ENCODE assay signal across 28 mouse cellular contexts in the genomic region with DNA sequence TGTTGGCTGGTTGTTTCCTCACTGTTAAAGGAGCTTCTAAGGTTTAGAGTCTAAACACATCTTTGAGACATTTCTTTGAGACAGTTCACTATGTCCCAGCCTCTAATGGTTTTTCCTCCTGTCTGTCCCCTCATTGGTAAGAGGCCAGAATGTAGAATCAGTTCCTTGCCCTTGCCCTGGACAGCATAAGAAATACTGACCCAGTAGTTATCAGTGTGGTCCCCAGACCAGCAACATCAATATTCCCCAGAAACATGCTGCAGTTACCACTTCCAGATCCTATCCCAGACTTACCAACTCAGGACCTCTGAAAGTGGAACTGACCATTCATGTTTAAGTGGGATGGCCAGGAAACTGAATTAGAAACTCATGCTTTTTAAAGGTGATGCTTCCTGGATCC. TPM values are rescaled to one million over a fixed set of nuclear protein-coding genes. Genes with fewer than 3 reads are reported as not detected.
"Had no signal": no experiment of that assay in that cellular context is flagged by ENCODE, and none has a peak within 500 bp of the region (broad histone marks: within the 10 kb centered on the region; RNA-seq: fewer than 3 reads in every experiment).

No protein-coding gene starts in this region.

- ATAC-seq: intestine, postnatal 0 days; liver, postnatal 0 days; midbrain, embryonic 15.5 days had no signal

- H3K27me3 ChIP-seq: lung, embryonic 15.5 days; midbrain, embryonic 12.5 days; midbrain, embryonic 15.5 days had no signal

- H3K4me3 ChIP-seq: layer of hippocampus, adult 2 months; lung, embryonic 15.5 days; midbrain, embryonic 12.5 days; midbrain, embryonic 15.5 days had no signal

- H3K36me3 ChIP-seq: lung, embryonic 15.5 days; midbrain, embryonic 12.5 days; midbrain, embryonic 15.5 days had no signal

- H3K9me3 ChIP-seq: lung, embryonic 15.5 days; midbrain, embryonic 12.5 days; midbrain, embryonic 15.5 days had no signal

- H3K4me2 ChIP-seq: liver, embryonic 11.5 days; lung, embryonic 15.5 days; midbrain, embryonic 12.5 days; midbrain, embryonic 15.5 days had no signal

- DNase-seq: kidney, adult 2 months; kidney, postnatal 25 days; layer of hippocampus, adult 9-11 months; liver, postnatal 0 days; lung, postnatal 4 days; thymus, adult 2 months; thymus, postnatal 25 days had no signal

- H3K4me1 ChIP-seq: lung, embryonic 15.5 days; midbrain, embryonic 12.5 days; midbrain, embryonic 15.5 days had no signal

- H3K9ac ChIP-seq: liver, embryonic 14.5 days; liver, postnatal 0 days; lung, embryonic 15.5 days; midbrain, embryonic 12.5 days; midbrain, embryonic 15.5 days had no signal

- H3K27ac ChIP-seq: kidney, postnatal 0 days; layer of hippocampus, adult 2 months; liver, embryonic 14.5 days; lung, embryonic 15.5 days; midbrain, embryonic 12.5 days; midbrain, embryonic 15.5 days had no signal

RNA-seq across cellular contexts. Expression of gene Pkhd1, which starts 54.4 kb away (rescaled TPM):
- total RNA-seq: megakaryocyte progenitor cell, adult 5-6 weeks; megakaryocyte-erythroid progenitor cell, adult 5-6 weeks; monocyte, adult 5-6 weeks had no signal
- polyA plus RNA-seq: limb, embryonic 11.5 days; midbrain, embryonic 12.5 days had no signal

RNA-seq across cellular contexts. Expression of gene Il17a, which starts 58.5 kb away (rescaled TPM):
- total RNA-seq: layer of hippocampus, adult 2 months; layer of hippocampus, postnatal 25 days; left cerebral cortex, adult 18-20 months; left cerebral cortex, postnatal 25 days; megakaryocyte progenitor cell, adult 5-6 weeks; megakaryocyte-erythroid progenitor cell, adult 5-6 weeks; monocyte, adult 5-6 weeks had no signal
- polyA plus RNA-seq: intestine, embryonic 14.5 days; intestine, postnatal 0 days; kidney, adult 2 months; kidney, embryonic 14.5 days; kidney, postnatal 0 days; limb, embryonic 11.5 days; liver, embryonic 11.5 days; liver, embryonic 14.5 days; liver, postnatal 0 days; lung, embryonic 15.5 days; midbrain, embryonic 12.5 days; midbrain, embryonic 15.5 days; neural tube, embryonic 11.5 days; neural tube, embryonic 14.5 days; spleen, adult 2 months; stomach, embryonic 16.5 days had no signal
